Mouse (Mus musculus) thymus, adult 2 months (tissue): Measurements from ENCODE around the gene Ereg.

Experiments
- CTCF ChIP-seq: fragments of 200-500 bp; IDR thresholded peaks from 2 replicates; pipeline ENCODE4 v1.5.1; 2012; ENCODE audit warnings: mild to moderate bottlenecking, control low read depth, low read length, moderate library complexity, borderline replicate concordance; ENCODE audit not compliant: control insufficient read depth, poor library complexity, insufficient read depth; ENCODE audit errors: extremely low read depth
- POLR2A ChIP-seq: fragments of 200-500 bp; IDR thresholded peaks from 2 replicates; pipeline ENCODE4 v1.6.1; 2012; ENCODE audit warnings: mild to moderate bottlenecking, low read length, control low read depth, moderate library complexity; ENCODE audit not compliant: control insufficient read depth, poor library complexity, insufficient read depth; ENCODE audit errors: extremely low read depth

GRCm38 (mm10) chr5:91037756-91038155, 36.7 kb upstream of the Ereg start:
- TF ChIP-seq CTCF (no peak), POLR2A (no peak)
